Mouse (Mus musculus): ENCODE data around the gene Ppp1r18. TPM values are rescaled to one million over a fixed set of nuclear protein-coding genes. Genes with fewer than 3 reads are reported as not detected.
"Not testable (repeated sequence)": the region's sequence is repeated elsewhere in the genome, so short reads cannot be mapped to it uniquely, and the experiment has no call there.

Gene Ppp1r18
- polyA plus RNA-seq, 1 experiment, result 46.2 TPM

DNA sequence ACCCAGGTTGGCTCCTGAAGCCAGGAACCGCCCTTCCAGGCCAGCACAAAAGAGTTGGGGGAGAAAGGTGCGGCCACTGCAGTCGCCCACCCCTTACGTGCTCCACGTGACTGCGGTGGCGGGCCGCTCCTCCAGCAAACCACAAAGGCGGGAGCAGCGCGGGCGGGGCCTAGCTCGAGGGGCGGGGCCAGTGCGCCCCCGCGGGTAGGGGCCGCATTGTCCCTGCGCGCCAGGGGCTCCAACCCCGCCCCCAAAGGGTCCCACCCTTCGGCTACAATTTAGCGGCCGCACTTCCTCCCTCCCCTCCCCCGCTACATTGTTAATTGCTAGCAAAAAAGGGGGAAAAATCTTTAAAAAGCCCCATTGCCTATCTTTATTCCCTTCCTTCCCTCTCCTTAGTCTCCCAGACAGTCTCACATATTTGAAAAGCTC is 28.4 kb upstream of the Ppp1r18 start:
- Histone ChIP-seq H3K4me2 (ENCODE audit: low read depth) (peak overlapping the region; percentile 92), H3ac (ENCODE audit: control insufficient read depth, insufficient read length) (peak overlapping the region; percentile 32), H3K36me3 (ENCODE audit: control insufficient read depth, insufficient read depth) (peaks cover 30% of the 10 kb centered on the region), H3K79me2 (ENCODE audit: control insufficient read depth, insufficient read depth) (peaks cover 50% of the 10 kb centered on the region), H3K4me3 (peak overlapping the region; percentile 96), H3K27me3 (ENCODE audit: control insufficient read depth, insufficient read depth, insufficient read length) (no peaks in the 10 kb centered on the region)
- TF ChIP-seq POLR2AphosphoS2 (IDR thresholded peaks at IDR 0.05; ENCODE audit: insufficient read length, low read depth) (peak; percentile 89), REST (IDR thresholded peaks at IDR 0.05; ENCODE audit: insufficient read depth, insufficient read length) (no peak), TCF12 (IDR thresholded peaks at IDR 0.05; ENCODE audit: insufficient read depth, poor library complexity, severe bottlenecking) (no peak), SRF (IDR thresholded peaks at IDR 0.05; ENCODE audit: control insufficient read depth, insufficient read length, low read depth) (no peak), MYOD1 (IDR thresholded peaks at IDR 0.05; ENCODE audit: control insufficient read depth in 1 of 3, insufficient read length in 2 of 3, low read depth in 2 of 3) (peak in 1 of 3 experiments; percentile 40), CEBPB (IDR thresholded peaks at IDR 0.05; ENCODE audit: insufficient read depth, poor library complexity, severe bottlenecking) (no peak), MAX (IDR thresholded peaks at IDR 0.05; ENCODE audit: low read depth) (no peak), USF1 (IDR thresholded peaks at IDR 0.05; ENCODE audit: low read depth) (peak; percentile 85), E2F4 (IDR thresholded peaks at IDR 0.05; ENCODE audit: insufficient read depth) (peak; percentile 33), TCF3 (IDR thresholded peaks at IDR 0.05; ENCODE audit: insufficient read length, low read depth) (no peak), POLR2A (IDR thresholded peaks at IDR 0.05; ENCODE audit: insufficient read length, low read depth) (peak; percentile 41), MYOG (IDR thresholded peaks at IDR 0.05; ENCODE audit: control insufficient read depth in 1 of 3, insufficient read depth in 1 of 3, insufficient read length in 2 of 3, low read depth in 2 of 3) (peak in 1 of 3 experiments; percentile 20)

DNA sequence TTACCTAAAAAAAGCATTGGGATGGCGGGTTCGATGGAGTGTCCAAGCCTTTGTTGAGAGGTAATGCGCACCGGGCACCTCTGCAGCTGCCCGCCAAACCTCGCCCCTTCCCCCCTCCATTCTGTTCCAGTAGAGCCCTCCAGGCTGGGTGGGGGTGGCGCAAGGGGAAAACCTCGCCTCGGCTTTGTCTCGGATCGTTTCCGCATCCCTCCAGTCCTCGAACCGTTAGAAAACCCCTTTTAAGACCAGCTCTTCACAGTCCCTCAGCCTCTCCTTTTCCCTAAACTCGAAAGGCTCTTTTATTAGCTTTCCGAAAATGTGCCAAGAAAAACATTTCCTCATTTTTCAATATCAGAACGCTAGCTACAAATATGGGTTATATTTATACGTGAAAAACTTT is 27.9 kb upstream of the Ppp1r18 start:
- Histone ChIP-seq H3ac (ENCODE audit: control insufficient read depth, insufficient read length) (peak overlapping the region; percentile 32), H3K79me2 (ENCODE audit: control insufficient read depth, insufficient read depth) (peaks cover 53% of the 10 kb centered on the region), H3K36me3 (ENCODE audit: control insufficient read depth, insufficient read depth) (peaks cover 30% of the 10 kb centered on the region), H3K27me3 (ENCODE audit: control insufficient read depth, insufficient read depth, insufficient read length) (no peaks in the 10 kb centered on the region), H3K4me3 (peak overlapping the region; percentile 96), H3K4me2 (ENCODE audit: low read depth) (peak overlapping the region; percentile 36)
- TF ChIP-seq MAX (IDR thresholded peaks at IDR 0.05; ENCODE audit: low read depth) (no peak), CEBPB (IDR thresholded peaks at IDR 0.05; ENCODE audit: insufficient read depth, poor library complexity, severe bottlenecking) (no peak), SRF (IDR thresholded peaks at IDR 0.05; ENCODE audit: control insufficient read depth, insufficient read length, low read depth) (no peak), MYOD1 (IDR thresholded peaks at IDR 0.05; ENCODE audit: control insufficient read depth in 1 of 3, insufficient read length in 2 of 3, low read depth in 2 of 3) (peak in 1 of 3 experiments; percentile 4), POLR2A (IDR thresholded peaks at IDR 0.05; ENCODE audit: insufficient read length, low read depth) (peak; percentile 15), POLR2AphosphoS2 (IDR thresholded peaks at IDR 0.05; ENCODE audit: insufficient read length, low read depth) (peak; percentile 68)

DNA sequence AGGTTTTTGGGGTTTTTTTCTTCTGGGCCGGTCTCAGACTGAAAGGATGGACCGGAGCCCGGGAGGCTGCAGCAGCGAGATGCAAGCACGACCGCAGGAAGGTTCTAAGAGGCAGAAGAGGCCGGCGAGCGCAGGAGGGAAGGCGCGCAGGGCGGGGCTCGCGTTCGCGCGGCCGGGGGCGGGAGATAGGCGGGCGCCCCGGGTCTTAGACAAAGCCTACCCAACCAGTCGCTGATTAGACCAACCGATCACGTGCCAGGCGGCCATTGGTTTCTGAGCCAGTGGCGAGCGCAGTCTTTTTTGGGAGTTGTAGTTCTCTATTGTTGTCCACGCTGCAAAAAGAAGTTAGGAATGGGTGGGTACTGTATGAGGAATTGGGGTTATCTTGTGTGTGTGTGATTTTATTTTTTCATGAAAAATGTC is 27.3 kb upstream of the Ppp1r18 start, which contains the start of gene Tubb5:
Gene Tubb5, minus strand, starts transcription at position 185 of the 423 bp plus-strand sequence.
- Histone ChIP-seq H3K4me3 (peak within 1 kb of the TSS; percentile 96), H3ac (ENCODE audit: control insufficient read depth, insufficient read length) (peak within 1 kb of the TSS; percentile 32), H3K36me3 (ENCODE audit: control insufficient read depth, insufficient read depth) (peaks cover 30% of the 10 kb centered on the region), H3K27me3 (ENCODE audit: control insufficient read depth, insufficient read depth, insufficient read length) (no peaks in the 10 kb centered on the region), H3K79me2 (ENCODE audit: control insufficient read depth, insufficient read depth) (peaks cover 60% of the 10 kb centered on the region), H3K4me2 (ENCODE audit: low read depth) (peak within 1 kb of the TSS; percentile 79)
- TF ChIP-seq CEBPB (IDR thresholded peaks at IDR 0.05; ENCODE audit: insufficient read depth, poor library complexity, severe bottlenecking) (no peak), MAX (IDR thresholded peaks at IDR 0.05; ENCODE audit: low read depth) (no peak), E2F4 (IDR thresholded peaks at IDR 0.05; ENCODE audit: insufficient read depth) (peak; percentile 47), TCF3 (IDR thresholded peaks at IDR 0.05; ENCODE audit: insufficient read length, low read depth) (no peak), MYOD1 (IDR thresholded peaks at IDR 0.05; ENCODE audit: control insufficient read depth in 1 of 3, insufficient read length in 2 of 3, low read depth in 2 of 3) (no peak), TCF12 (IDR thresholded peaks at IDR 0.05; ENCODE audit: insufficient read depth, poor library complexity, severe bottlenecking) (no peak), POLR2A (IDR thresholded peaks at IDR 0.05; ENCODE audit: insufficient read length, low read depth) (peak; percentile 95), POLR2AphosphoS2 (IDR thresholded peaks at IDR 0.05; ENCODE audit: insufficient read length, low read depth) (peak; percentile 97), USF1 (IDR thresholded peaks at IDR 0.05; ENCODE audit: low read depth) (peak; percentile 96), SRF (IDR thresholded peaks at IDR 0.05; ENCODE audit: control insufficient read depth, insufficient read length, low read depth) (no peak), REST (IDR thresholded peaks at IDR 0.05; ENCODE audit: insufficient read depth, insufficient read length) (peak; percentile 40), MYOG (IDR thresholded peaks at IDR 0.05; ENCODE audit: control insufficient read depth in 1 of 3, insufficient read depth in 1 of 3, insufficient read length in 2 of 3, low read depth in 2 of 3) (no peak)

DNA sequence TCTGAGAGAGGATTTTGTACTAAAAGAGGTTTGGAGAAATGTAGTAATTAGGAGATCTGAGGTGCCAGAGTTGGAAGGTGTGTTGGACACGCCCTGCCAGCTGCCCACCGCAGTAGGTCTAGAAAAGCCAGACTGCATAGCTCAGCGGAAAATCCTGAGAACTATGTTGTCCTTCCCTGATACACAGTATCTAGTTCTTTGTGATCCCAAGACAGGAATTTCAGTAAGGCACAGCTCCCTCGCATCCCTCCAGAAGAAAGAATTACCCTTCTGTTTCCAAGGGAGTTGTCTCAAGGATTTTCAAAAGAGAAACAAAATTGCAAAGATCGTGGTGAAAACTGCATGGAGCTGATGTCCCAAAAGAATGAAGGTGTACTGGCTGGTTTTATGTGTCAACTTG is 26.8 kb upstream of the Ppp1r18 start:
- Histone ChIP-seq H3K4me2 (ENCODE audit: low read depth) (peak overlapping the region; percentile 79), H3K36me3 (ENCODE audit: control insufficient read depth, insufficient read depth) (peaks cover 29% of the 10 kb centered on the region), H3ac (ENCODE audit: control insufficient read depth, insufficient read length) (no peak overlapping the region), H3K4me3 (peak overlapping the region; percentile 96), H3K27me3 (ENCODE audit: control insufficient read depth, insufficient read depth, insufficient read length) (no peaks in the 10 kb centered on the region), H3K79me2 (ENCODE audit: control insufficient read depth, insufficient read depth) (peaks cover 61% of the 10 kb centered on the region)
- no peak for TF ChIP-seq TCF12 (IDR thresholded peaks at IDR 0.05; ENCODE audit: insufficient read depth, poor library complexity, severe bottlenecking)
- TF ChIP-seq MYOD1 (IDR thresholded peaks at IDR 0.05; ENCODE audit: control insufficient read depth in 1 of 3, insufficient read length in 2 of 3, low read depth in 2 of 3), result peak in 1 of 3 experiments; percentile 13
- TF ChIP-seq MYOG (IDR thresholded peaks at IDR 0.05; ENCODE audit: control insufficient read depth in 1 of 3, insufficient read depth in 1 of 3, insufficient read length in 2 of 3, low read depth in 2 of 3), result peak in 1 of 3 experiments; percentile 36

DNA sequence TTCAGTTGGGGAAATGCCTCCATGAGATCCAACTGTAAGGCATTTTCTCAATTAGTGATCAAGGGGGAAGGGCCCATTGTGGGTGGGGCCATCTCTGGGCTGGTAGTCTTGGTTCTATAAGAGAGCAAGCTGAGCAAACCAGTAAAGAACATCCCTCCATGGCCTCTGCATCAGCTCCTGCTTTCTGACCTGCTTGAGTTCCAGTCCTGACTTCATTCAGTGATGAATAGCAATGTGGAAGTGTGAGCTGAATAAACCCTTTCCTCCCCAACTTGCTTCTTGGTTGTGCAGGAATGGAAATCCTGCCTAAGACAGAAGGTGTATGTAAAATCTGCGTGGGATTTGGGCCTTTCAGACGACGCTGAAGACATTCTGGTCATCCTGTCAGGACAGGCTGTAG is 26.4 kb upstream of the Ppp1r18 start:
- Histone ChIP-seq H3K36me3 (ENCODE audit: control insufficient read depth, insufficient read depth) (peaks cover 26% of the 10 kb centered on the region), H3K79me2 (ENCODE audit: control insufficient read depth, insufficient read depth) (peaks cover 58% of the 10 kb centered on the region), H3K4me2 (ENCODE audit: low read depth) (peak overlapping the region; percentile 79), H3K4me3 (peak overlapping the region; percentile 96)
- H3ac ChIP-seq (ENCODE audit: control insufficient read depth, insufficient read length); H3K27me3 ChIP-seq (ENCODE audit: control insufficient read depth, insufficient read depth, insufficient read length): not testable (repeated sequence)
